Mouse (Mus musculus) urinary bladder, adult 18-20 months (tissue): ENCODE measurements around the gene Bcl2l14.

Experiments
- DNase-seq, 2 experiments: peaks; one replicate each; pipeline ENCODE4 v3.0.0; 2022; ENCODE audit warnings: low spot score in 2 of 2, mixed read lengths in 2 of 2

Bcl2l14 gene

DNA sequence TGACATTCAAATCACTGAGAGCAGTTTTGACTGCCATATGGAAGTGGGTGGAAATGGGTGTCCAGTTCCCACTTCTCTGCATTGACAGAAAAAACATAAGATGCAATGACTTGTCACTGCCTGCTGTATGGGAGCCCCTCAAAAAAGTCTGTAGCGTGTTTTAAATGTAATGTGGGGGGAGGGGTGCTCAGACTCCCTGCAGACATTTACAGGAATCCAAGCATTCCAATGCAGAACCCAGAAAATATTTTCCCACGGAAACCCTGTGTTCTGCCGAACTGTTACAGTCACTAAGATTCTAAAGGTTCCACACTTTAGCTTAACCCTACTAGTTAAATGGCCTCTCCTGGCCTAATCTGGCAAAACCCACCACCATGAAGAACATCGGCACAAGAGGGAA lies at the start of gene Bcl2l14:
Gene Bcl2l14, plus strand, starts transcription at position 301 of the 400 bp plus-strand sequence.
- no peak for DNase-seq

DNA sequence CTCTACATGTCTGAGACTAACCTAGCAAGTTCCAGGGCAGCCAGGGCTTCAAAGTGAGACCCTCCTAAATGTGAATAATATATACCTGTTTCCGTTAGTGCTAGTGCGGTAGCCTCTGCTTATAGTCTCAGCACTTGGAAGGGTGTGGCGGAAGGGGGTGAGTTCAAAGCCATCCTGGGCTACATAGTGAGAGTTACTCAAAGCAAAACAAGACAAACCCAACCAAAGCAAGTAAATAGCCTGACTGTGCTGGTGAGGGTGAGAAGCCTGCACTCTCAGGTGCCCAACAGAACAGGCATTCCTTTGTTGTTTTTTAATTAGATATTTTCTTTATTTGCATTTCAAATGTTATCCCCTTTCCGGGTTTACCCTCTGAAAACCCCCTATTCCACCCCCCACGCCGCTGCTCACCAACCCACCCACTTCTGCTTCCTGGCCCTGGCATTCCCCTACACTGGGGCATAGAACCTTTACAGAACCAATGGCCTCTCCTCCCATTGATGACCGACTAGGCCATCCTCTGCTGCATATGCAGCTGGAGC lies 47.5 kb upstream of the Bcl2l14 start:
- no peak for DNase-seq

DNA sequence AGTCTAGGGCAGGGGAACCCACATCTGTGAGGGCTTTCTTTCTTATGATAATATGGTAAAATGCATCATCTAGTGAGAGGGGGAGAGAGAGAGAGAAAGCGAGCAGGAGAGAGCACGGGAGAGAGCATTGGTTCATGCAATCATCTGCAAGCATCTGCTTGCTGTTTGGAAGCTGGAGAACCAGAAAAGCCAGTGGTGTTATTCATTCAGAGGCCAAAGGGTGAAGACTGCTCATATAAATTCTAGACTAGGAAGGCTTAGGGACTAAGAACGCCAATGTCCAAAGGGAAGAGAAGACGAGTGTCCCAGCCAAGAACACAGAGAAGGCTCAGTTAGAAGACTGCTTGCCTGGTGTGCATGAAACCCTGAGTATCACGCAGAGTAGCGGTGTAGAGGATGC lies 43.2 kb upstream of the Bcl2l14 start:
- peak in 1 of 2 experiments; percentile 48 for DNase-seq

DNA sequence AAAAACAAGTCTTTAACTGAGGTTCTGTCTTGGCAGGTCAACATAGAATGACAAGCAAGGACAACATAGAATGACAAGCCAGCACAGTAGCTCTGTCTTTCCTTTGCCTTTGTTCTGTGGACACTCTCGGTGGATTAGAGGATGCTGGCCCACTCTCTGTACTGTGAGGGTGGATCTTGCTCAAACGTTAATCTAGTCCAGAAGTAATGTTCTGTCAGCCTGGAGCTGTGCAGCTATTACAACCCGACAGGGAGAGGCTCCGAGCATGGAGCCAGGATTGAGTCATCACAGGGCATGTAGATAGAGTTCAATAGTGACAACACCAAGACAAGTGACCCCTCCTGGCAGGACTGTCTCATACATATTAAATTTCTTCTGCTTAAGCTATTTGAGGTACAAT lies 42.4 kb upstream of the Bcl2l14 start:
- no peak for DNase-seq

DNA sequence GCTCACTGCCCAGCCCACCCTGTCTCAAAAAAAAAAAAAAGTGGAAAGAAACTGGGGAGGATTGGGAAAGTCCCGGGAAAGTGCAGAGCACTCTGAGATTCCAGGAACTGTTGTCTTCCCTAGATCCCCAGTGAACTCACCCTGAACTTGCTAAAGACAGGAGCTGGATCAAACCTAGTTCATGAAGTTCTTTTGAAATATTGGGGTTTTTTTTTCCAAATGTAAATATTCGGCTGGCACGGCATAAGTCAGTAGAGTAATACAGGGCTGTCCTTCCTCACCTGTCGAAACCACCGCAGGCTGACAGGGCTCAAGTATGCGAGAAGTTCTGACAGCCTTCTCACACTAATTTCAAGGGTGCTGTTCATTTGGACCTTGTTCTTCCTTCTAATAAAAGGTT lies 38.5 kb upstream of the Bcl2l14 start:
- DNase-seq = no peak

DNA sequence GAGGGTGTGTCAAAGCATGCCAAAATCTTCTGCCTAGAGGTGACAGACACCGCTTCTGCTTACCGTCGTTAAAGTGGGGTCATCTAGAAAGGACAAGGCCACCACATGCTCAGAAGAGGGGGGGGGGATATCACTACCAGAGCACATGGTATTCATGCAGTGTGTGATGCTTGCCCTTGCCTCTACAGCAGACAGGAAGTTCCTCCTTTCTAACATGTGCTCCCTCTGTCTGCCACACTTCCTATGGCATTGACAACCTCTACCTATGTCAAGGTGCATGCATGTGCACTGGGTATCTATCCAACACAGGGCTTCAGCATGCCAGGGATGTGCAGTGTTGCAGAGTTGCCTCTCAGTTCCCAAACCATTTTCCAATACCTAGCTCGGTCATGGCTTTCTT lies 36.0 kb upstream of the Bcl2l14 start:
- DNase-seq = no peak

DNA sequence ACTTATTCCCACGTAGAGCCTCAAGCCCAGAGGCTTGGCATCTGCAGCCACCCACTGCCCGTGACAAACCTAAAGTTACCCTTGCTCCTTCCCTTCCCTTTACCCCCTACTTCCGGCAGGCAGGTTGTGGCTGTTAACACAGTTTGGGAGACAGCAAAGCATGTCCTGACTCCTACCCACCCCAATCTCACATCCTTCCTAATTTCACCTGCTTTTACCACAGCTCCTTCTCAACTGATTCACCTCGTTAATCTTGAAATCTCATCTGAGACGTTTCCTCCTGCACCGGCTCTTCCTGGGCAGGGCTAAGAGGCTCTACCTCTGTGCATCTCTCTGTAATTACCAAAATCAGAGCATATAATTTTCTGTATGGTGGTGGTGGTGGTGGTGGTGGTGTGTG lies 31.5 kb upstream of the Bcl2l14 start:
- no peak for DNase-seq

DNA sequence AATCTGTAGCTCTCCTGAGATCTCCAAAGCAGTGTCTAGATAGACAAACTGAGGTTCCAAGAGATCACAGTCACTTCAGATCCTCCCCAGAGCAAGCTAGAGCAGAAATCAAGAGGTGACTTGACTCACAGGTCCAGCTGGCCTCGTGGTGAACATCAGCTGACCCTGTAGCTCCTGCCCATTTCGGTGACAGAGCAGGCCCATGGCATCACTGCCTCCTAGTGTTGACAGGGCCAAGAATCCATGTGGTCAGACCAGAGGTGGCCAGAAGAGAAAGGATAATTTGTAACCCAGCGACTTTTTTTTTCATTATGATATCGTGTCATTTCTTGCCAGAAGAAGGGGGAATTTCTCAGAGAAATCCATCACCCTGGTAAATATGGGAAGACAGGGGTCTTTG lies 30.2 kb upstream of the Bcl2l14 start:
- peak in 1 of 2 experiments; percentile 11 for DNase-seq

DNA sequence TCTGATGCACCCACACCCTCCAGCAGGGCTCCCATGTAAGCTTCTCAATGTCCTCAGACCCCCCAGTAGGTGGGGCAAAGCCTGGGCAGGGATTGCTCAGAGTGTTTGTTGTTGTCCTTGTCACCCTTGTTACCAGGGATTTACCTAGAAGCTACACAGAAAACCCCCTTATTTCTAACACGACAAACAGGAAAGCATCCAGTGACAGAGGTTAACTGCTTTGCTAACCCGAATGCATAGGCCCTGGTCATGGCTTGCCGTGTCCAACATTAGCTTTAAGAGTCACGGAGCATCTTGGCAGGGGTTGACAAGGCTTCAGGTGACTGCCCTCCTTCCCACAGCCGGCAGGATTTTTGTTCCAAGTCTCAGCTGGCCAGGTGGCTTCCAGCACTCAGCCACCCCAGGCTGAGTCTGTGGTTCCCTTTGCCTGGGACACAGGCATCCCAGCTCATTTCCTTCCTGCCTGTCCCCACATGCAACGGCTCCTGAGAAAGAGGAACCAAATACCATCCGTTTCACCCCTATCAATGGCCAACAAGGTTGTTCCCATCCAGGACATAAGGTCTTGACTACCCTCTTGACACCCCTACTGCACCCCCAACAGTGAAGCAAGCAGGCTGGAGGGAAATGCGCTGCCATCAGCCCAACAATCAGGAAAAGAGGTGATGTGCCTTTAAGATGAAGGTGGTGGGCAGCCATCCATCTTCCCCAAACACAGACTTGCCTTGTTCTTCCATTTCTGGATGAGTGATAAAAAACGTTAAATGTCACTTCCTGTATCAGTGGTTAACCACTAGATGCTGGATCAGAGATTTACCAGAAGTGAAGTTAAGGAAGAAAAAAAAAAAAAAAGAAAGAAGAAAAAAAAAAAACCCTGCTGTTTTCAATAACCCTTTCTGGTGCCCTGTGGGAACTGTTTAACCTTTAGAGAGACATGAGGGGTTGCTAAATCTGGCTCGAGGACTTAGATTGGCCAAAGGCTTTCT lies 29.5 kb upstream of the Bcl2l14 start:
- DNase-seq = no peak

DNA sequence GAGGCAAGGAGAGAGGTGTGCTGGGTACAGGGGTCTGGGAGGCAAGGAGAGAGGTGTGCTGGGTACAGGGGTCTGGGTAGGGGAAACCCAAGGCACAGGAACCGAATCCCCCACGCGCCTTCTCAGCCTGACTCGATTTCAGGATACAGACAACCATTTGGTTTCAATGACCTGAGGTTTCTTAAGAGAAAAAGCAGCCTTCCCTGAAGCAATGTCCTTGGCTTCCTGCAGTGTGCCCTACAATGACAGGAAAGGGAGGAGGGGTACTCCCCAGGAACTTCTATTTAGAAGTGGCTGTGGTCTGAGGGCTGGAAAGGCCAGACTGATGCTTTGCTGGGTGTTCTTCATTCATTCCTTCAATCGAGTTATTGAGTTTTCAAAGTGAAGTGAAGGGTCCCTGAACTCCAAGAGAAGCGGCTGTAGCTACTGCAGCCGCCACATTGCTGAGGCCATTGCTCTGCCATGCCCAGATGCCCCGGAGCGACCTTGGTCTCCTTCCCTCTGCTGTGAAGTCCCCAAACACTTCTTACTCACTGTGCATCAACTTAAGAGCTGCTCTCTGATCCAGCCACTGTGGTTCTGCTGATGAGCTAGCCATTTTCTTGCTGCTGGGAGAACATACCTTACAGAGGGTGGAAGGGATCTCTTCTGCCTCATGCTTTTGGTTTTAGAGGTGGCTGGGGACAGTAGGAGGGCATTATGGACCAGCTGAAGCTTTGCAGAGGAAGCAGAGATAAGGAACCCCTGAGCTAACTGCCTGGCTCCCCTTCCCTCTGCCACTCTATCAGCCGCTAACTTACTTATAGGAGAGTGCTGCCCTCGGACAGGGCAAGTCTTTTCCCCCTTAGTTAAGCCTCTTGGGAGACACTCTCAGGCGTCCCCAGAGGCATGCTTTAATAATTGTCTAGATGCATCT lies 28.5 kb upstream of the Bcl2l14 start:
- DNase-seq = no peak

DNA sequence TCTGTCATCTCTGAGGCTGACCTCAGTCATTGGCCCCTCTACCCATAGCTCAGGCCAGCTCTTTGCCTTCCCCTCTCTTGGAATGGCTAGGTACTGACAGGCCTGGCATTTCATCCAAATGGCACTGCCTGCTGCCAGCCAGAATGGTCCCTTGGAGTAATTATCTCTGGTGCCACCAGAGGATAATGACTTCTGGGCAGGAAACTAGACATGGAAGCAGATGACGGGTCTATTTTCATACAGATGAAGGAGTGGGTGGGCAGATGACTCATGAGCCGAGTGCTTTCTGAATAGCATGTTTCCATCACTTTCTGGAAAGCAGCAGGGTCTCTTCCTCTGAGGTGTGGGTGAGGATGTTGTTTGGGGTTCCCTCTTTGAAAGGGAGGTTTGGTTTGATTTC lies 23.2 kb upstream of the Bcl2l14 start:
- DNase-seq = no peak

DNA sequence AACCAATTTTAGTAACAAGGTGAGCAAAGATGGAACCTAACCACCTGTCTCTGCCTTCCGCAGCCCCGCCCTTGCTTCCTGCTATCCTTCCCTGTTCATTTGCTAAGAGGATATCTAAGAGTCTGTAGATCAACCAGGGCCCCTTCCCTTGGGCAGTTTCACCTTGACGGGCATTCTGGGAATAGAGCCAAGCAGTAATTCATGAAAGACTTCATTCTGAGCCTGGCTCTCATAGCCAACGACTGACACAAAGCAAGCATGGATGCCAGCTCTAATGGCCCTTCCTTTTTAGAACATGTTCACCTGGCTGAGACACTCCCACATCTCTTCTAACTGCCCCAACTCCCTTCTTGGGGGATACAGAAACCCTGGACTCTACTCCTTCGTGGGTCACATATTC lies 18.9 kb upstream of the Bcl2l14 start:
- no peak for DNase-seq

DNA sequence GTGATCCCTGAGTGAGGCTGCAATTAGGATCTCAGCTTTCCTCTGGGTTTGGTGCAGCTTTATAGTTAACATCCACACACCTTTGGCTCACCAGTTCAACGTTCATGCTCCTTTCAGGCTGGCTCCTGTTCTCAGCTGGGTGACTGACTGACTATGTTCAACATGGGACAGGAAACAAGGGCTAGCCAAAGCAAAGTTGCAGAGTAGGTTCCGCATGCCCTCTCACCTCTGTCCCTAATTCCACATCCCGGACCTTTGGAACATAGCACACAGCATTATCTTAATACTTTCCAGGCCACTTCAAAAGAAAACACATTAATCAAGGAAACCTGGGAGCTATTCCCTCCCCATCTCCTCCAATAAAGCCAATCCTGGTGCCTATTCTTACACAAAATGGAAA lies 18.3 kb upstream of the Bcl2l14 start:
- no peak for DNase-seq

DNA sequence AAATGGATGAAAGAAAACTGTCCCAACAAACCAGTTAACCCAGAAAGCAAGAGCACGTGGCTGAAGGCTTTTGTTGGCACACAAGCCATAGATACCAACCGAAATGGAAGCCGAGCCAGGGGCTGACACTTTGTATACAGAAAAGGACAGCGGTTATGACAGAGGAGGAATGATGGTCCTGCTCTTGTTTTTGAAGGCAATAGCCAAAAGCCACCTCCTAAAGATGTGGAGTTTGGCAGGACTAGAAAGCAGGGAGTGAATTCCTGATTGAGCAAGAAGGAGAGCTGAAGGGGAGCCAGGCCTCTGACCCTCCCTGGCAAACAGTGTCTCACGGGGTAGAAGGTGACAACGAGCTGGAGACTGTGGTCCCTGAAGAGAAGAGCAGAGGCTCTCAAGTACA lies 14.7 kb upstream of the Bcl2l14 start:
- DNase-seq = no peak

DNA sequence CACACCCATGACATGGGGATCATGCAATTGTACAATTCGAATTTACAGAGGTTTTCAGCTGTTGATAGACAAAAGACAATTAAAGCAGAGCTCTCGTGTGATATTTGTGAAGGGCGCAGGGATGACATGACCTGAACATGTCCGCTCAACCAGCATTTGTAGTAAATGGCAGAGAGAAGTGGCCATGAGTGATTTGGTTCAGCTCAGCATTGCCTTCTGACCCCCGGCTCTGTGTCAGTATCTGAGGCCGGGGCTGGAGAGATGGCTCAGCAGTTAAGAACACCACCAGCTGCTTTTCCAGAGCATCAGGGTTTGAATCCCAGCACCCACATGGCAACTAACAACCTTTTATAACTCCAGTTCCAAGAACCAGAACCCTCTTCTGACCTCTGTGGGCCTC lies 10.2 kb upstream of the Bcl2l14 start:
- DNase-seq = no peak

DNA sequence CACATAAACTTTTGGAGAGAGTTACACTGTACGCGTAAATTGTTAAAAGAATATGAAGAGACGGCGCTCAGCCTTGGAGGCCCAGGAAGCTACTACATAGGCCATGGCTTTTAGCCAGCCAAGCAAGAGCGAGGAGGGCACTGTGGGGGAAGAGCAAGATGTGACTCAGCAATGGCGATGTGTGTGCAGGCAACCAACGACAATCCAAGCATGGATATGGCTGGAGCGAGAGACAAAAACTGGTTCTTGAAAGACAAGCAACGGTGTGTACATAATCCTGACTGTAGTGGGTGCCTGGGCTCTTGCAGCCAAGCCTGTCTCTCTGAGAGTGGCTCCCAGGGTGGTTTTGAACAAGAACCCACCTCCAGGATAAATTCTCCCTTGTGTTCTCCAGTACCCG lies 8.7 kb upstream of the Bcl2l14 start:
- DNase-seq = no peak

DNA sequence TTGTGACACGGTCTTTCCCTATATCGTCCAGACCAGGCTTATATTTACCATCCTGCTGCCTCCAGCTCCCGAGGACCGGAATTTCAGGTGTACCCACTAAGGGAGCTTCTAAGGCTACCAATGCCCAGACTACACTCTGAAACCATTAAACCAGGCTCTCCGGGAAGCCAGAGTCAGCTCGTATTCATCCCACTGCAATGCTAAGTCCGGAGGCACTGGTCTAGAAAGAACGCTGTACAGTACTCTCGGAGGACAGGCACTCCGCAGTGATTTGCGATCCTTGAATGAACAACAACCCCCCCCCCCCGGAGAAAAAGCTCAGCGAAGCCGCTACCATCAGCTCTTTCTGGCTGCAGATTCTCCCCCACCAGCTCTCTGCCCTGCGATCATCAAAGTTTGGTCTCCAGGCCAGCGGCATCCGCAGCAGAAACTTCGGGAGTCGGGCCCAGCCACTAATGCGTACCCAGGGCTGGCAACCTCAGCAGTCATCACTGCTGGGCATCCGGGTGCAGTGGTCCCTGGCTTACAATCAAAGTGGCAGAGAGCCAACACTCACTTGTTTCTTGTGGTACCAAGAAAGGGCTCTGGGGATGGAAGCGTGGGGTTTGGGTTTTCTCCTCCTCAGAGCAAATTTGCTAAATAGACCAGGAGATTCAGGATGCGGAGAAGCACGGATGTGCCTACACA lies 7.6 kb upstream of the Bcl2l14 start:
- DNase-seq = no peak

DNA sequence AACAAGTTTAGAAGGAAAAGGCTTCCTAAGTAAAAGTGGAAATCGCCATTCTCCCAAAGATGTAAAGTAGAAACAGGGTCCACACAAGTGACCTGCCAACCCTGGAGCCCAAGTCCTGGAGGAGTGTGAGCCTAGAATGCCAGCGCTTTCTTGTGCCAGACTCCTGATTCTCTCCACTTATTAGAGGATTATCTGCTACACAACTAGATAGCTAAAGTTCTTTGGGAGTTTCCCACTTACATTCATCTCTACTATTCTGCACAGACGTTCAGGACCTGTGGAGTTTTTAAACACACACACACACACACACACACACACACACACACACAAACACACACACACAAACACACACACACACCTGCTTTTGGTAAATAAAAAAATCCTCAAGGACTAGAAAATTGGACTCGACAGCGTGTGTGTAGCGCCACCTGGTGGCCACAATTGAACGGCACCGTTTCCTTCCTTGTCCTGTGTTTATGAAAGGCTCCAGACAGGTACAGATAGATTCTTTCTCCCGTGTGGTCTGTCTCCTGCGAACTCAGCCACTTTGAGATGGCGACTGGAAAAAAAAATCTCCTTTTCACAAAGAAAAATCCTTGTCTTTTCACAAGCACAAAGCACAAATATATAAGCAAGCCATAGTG lies 6.7 kb upstream of the Bcl2l14 start:
- peak; percentile 53 to 80 for DNase-seq

DNA sequence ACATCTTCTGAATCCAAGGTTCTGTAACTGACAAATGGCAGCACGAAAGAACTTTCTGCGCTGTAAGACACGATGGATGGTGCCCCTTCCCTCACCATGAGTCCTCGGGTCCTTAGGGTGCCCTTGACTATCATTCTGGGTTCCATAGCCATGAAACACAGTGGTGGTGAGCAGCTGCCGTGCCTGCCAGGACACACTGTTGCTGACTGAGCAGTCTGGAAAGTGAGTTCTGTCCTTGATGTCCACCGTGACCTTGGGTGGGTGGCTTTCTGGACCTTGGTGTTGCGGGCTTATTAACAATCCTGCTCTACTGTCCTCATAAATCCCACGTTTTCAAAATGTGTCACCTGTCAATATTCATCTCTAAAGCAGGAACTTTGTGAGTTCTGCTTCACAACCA lies 6.2 kb upstream of the Bcl2l14 start:
- DNase-seq = no peak

DNA sequence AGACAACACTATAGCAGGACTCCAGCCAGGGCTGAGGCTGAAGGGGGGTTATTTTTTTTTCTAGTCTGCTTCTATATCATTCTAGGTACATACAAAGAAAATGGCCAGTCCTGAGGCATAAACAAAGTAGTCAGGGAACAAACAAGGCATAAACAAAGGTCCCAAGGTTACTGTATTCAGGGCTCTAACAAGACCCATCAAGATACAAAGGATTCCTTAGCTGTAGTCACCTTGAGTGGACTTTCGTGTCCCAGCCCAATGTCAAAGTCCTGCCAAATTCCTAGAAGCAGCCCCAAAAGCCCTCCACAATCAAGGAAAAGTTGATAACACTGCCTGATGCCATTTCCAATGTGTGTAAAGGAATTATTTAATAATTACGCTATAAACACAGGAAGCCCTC lies 5.3 kb upstream of the Bcl2l14 start:
- DNase-seq = no peak
